Mouse (Mus musculus): ENCODE data around the gene BC016579. TPM values are rescaled to one million over a fixed set of nuclear protein-coding genes. Genes with fewer than 3 reads are reported as not detected.

BC016579 gene
- polyA plus RNA-seq, 1 experiment from 2014 or later: 5.3 TPM

- H3K4me3 ChIP-seq (replicated peaks; ENCODE audit: low read length): no peak overlapping the region
- H3K27ac ChIP-seq (ENCODE audit: low read length): no peak overlapping the region
- H3K4me1 ChIP-seq (ENCODE audit: control insufficient read depth, insufficient read depth, low read length): no peaks in the 10 kb centered on the region
- ATAC-seq (ENCODE audit: insufficient read depth, low FRiP score): no peak
- no peaks in the 10 kb centered on the region for H3K27me3 ChIP-seq (ENCODE audit: control insufficient read depth, insufficient read depth, low read length)
- no peak overlapping the region for H3K4me2 ChIP-seq (ENCODE audit: low read depth, low read length)
- 13% methylated on average over 8 of the region's 8 CpGs for WGBS
- H3K9ac ChIP-seq (ENCODE audit: low read length): no peak overlapping the region
- no peaks in the 10 kb centered on the region for H3K9me3 ChIP-seq (replicated peaks; ENCODE audit: control insufficient read depth, low read length)
- H3K36me3 ChIP-seq (ENCODE audit: control insufficient read depth, insufficient read depth, low read length): no peaks in the 10 kb centered on the region
These were observed 30.9 kb upstream of the BC016579 start for GRCm38 (mm10) chr16:45684815-45685214.

- Histone ChIP-seq H3K9me3 (replicated peaks; ENCODE audit: control insufficient read depth, low read length) (no peaks in the 10 kb centered on the region), H3K36me3 (ENCODE audit: control insufficient read depth, insufficient read depth, low read length) (no peaks in the 10 kb centered on the region), H3K4me3 (replicated peaks; ENCODE audit: low read length) (no peak overlapping the region), H3K4me2 (ENCODE audit: low read depth, low read length) (no peak overlapping the region), H3K9ac (ENCODE audit: low read length) (no peak overlapping the region), H3K27ac (ENCODE audit: low read length) (no peak overlapping the region), H3K27me3 (ENCODE audit: control insufficient read depth, insufficient read depth, low read length) (no peaks in the 10 kb centered on the region; the same call in 1 of the 2 replicates), H3K4me1 (ENCODE audit: control insufficient read depth, insufficient read depth, low read length) (no peaks in the 10 kb centered on the region)
- 32% methylated on average over 1 of the region's 1 CpGs for WGBS
- ATAC-seq (ENCODE audit: insufficient read depth, low FRiP score): no peak
These were observed 22.6 kb upstream of the BC016579 start for GRCm38 (mm10) chr16:45676462-45676861.

GRCm38 (mm10) chr16:45670005-45670404 lies 16.1 kb upstream of the BC016579 start:
- H3K27ac ChIP-seq (ENCODE audit: low read length): no peak overlapping the region
- H3K27me3 ChIP-seq (ENCODE audit: control insufficient read depth, insufficient read depth, low read length): no peaks in the 10 kb centered on the region
- no peaks in the 10 kb centered on the region for H3K36me3 ChIP-seq (ENCODE audit: control insufficient read depth, insufficient read depth, low read length)
- no peak overlapping the region for H3K9ac ChIP-seq (ENCODE audit: low read length)
- peak; percentile 77 for ATAC-seq (ENCODE audit: insufficient read depth, low FRiP score)
- no peak overlapping the region for H3K4me2 ChIP-seq (ENCODE audit: low read depth, low read length)
- WGBS: 46% methylated on average over 4 of the region's 4 CpGs
- H3K4me1 ChIP-seq (ENCODE audit: control insufficient read depth, insufficient read depth, low read length): no peaks in the 10 kb centered on the region
- no peak overlapping the region for H3K4me3 ChIP-seq (replicated peaks; ENCODE audit: low read length)
- H3K9me3 ChIP-seq (replicated peaks; ENCODE audit: control insufficient read depth, low read length): no peaks in the 10 kb centered on the region

GRCm38 (mm10) chr16:45668178-45668577 lies 14.3 kb upstream of the BC016579 start:
- Histone ChIP-seq H3K4me2 (ENCODE audit: low read depth, low read length) (no peak overlapping the region), H3K27ac (ENCODE audit: low read length) (no peak overlapping the region), H3K27me3 (ENCODE audit: control insufficient read depth, insufficient read depth, low read length) (no peaks in the 10 kb centered on the region), H3K36me3 (ENCODE audit: control insufficient read depth, insufficient read depth, low read length) (no peaks in the 10 kb centered on the region), H3K4me3 (replicated peaks; ENCODE audit: low read length) (no peak overlapping the region), H3K9ac (ENCODE audit: low read length) (no peak overlapping the region), H3K4me1 (ENCODE audit: control insufficient read depth, insufficient read depth, low read length) (no peaks in the 10 kb centered on the region), H3K9me3 (replicated peaks; ENCODE audit: control insufficient read depth, low read length) (no peaks in the 10 kb centered on the region)
- 76% methylated on average over 3 of the region's 3 CpGs for WGBS
- ATAC-seq (ENCODE audit: insufficient read depth, low FRiP score): no peak

GRCm38 (mm10) chr16:45666136-45666535 lies 12.3 kb upstream of the BC016579 start:
- Histone ChIP-seq H3K27me3 (ENCODE audit: control insufficient read depth, insufficient read depth, low read length) (no peaks in the 10 kb centered on the region), H3K36me3 (ENCODE audit: control insufficient read depth, insufficient read depth, low read length) (no peaks in the 10 kb centered on the region), H3K4me2 (ENCODE audit: low read depth, low read length) (no peak overlapping the region), H3K27ac (ENCODE audit: low read length) (no peak overlapping the region), H3K4me1 (ENCODE audit: control insufficient read depth, insufficient read depth, low read length) (no peaks in the 10 kb centered on the region), H3K4me3 (replicated peaks; ENCODE audit: low read length) (no peak overlapping the region), H3K9ac (ENCODE audit: low read length) (no peak overlapping the region), H3K9me3 (replicated peaks; ENCODE audit: control insufficient read depth, low read length) (no peaks in the 10 kb centered on the region)
- ATAC-seq (ENCODE audit: insufficient read depth, low FRiP score): no peak
- WGBS: 70% methylated on average over 2 of the region's 2 CpGs

GRCm38 (mm10) chr16:45662381-45662780 lies 8.5 kb upstream of the BC016579 start:
- Histone ChIP-seq H3K27ac (ENCODE audit: low read length) (no peak overlapping the region), H3K4me1 (ENCODE audit: control insufficient read depth, insufficient read depth, low read length) (no peaks in the 10 kb centered on the region), H3K36me3 (ENCODE audit: control insufficient read depth, insufficient read depth, low read length) (no peaks in the 10 kb centered on the region), H3K4me2 (ENCODE audit: low read depth, low read length) (no peak overlapping the region), H3K27me3 (ENCODE audit: control insufficient read depth, insufficient read depth, low read length) (no peaks in the 10 kb centered on the region), H3K9me3 (replicated peaks; ENCODE audit: control insufficient read depth, low read length) (no peaks in the 10 kb centered on the region), H3K9ac (ENCODE audit: low read length) (no peak overlapping the region), H3K4me3 (replicated peaks; ENCODE audit: low read length) (no peak overlapping the region)
- ATAC-seq (ENCODE audit: insufficient read depth, low FRiP score): no peak

GRCm38 (mm10) chr16:45659596-45659995 lies 5.7 kb upstream of the BC016579 start:
- Histone ChIP-seq H3K4me2 (ENCODE audit: low read depth, low read length) (no peak overlapping the region), H3K36me3 (ENCODE audit: control insufficient read depth, insufficient read depth, low read length) (no peaks in the 10 kb centered on the region), H3K4me3 (replicated peaks; ENCODE audit: low read length) (no peak overlapping the region), H3K4me1 (ENCODE audit: control insufficient read depth, insufficient read depth, low read length) (no peaks in the 10 kb centered on the region), H3K27ac (ENCODE audit: low read length) (no peak overlapping the region), H3K9ac (ENCODE audit: low read length) (no peak overlapping the region), H3K27me3 (ENCODE audit: control insufficient read depth, insufficient read depth, low read length) (no peaks in the 10 kb centered on the region), H3K9me3 (replicated peaks; ENCODE audit: control insufficient read depth, low read length) (no peaks in the 10 kb centered on the region)
- no peak for ATAC-seq (ENCODE audit: insufficient read depth, low FRiP score)
- 80% methylated on average over 4 of the region's 4 CpGs for WGBS

GRCm38 (mm10) chr16:45658248-45658647 lies 4.4 kb upstream of the BC016579 start:
- H3K9ac ChIP-seq (ENCODE audit: low read length): no peak overlapping the region
- no peak overlapping the region for H3K27ac ChIP-seq (ENCODE audit: low read length)
- no peaks in the 10 kb centered on the region for H3K4me1 ChIP-seq (ENCODE audit: control insufficient read depth, insufficient read depth, low read length)
- H3K4me2 ChIP-seq (ENCODE audit: low read depth, low read length): no peak overlapping the region
- WGBS: 90% methylated on average over 1 of the region's 1 CpGs
- ATAC-seq (ENCODE audit: insufficient read depth, low FRiP score): no peak
- no peaks in the 10 kb centered on the region for H3K9me3 ChIP-seq (replicated peaks; ENCODE audit: control insufficient read depth, low read length)
- no peaks in the 10 kb centered on the region for H3K27me3 ChIP-seq (ENCODE audit: control insufficient read depth, insufficient read depth, low read length)
- H3K36me3 ChIP-seq (ENCODE audit: control insufficient read depth, insufficient read depth, low read length): no peaks in the 10 kb centered on the region
- H3K4me3 ChIP-seq (replicated peaks; ENCODE audit: low read length): no peak overlapping the region

GRCm38 (mm10) chr16:45657574-45658159 lies 3.8 kb upstream of the BC016579 start:
- no peak for ATAC-seq (ENCODE audit: insufficient read depth, low FRiP score)
- H3K9me3 ChIP-seq (replicated peaks; ENCODE audit: control insufficient read depth, low read length): no peaks in the 10 kb centered on the region
- H3K4me1 ChIP-seq (ENCODE audit: control insufficient read depth, insufficient read depth, low read length): no peaks in the 10 kb centered on the region
- no peak overlapping the region for H3K9ac ChIP-seq (ENCODE audit: low read length)
- H3K27ac ChIP-seq (ENCODE audit: low read length): no peak overlapping the region
- H3K36me3 ChIP-seq (ENCODE audit: control insufficient read depth, insufficient read depth, low read length): no peaks in the 10 kb centered on the region
- no peak overlapping the region for H3K4me3 ChIP-seq (replicated peaks; ENCODE audit: low read length)
- WGBS: 87% methylated on average over 12 of the region's 12 CpGs
- no peaks in the 10 kb centered on the region for H3K27me3 ChIP-seq (ENCODE audit: control insufficient read depth, insufficient read depth, low read length)
- H3K4me2 ChIP-seq (ENCODE audit: low read depth, low read length): no peak overlapping the region
